Mouse (Mus musculus) Patski (cell line): Measurements from ENCODE around the gene Hoxa4. TPM values are rescaled to one million over a fixed set of nuclear protein-coding genes. Genes with fewer than 3 reads are reported as not detected.

Experiments
- ATAC-seq: fragments of 100-300 bp; one replicate; pipeline ENCODE4 v1.8.0; 2021
- CTCF ChIA-PET: fragments of 350-600 bp; sonication (Branson Sonifier 250); formaldehyde crosslinking; loops from one replicate; lab custom pipeline; 2022; ENCODE audit warnings: inconsistent platforms; lab: Charles Lee
- POLR2A ChIA-PET: fragments of 350-600 bp; sonication (Branson Sonifier 250); formaldehyde crosslinking; loops from one replicate; lab custom pipeline; 2022; ENCODE audit warnings: antibody characterized with exemption, inconsistent platforms; lab: Charles Lee
- DNase-seq: peaks from one replicate; pipeline ENCODE4 v3.0.0-alpha.2; 2011; ENCODE audit warnings: low read depth, low spot score
- H3K27me3 ChIP-seq: fragments of 371-371 bp; one replicate; pipeline ENCODE4 v1.5.1; 2021
- CTCF ChIP-seq: fragments of 100-300 bp; IDR thresholded peaks from one replicate; pipeline ENCODE4 v1.5.1; 2021
- in situ Hi-C: fragments of 300-500 bp; cut with MboI; formaldehyde crosslinking; loops from 3 replicates; pipeline ENCODE4 v1.11.1; 2018; ENCODE audit warnings: low pct_unique_long_range_greater_than_20kb, mixed read lengths
- polyA plus RNA-seq: library from polyadenylated mRNA; unstranded; gene quantifications from one replicate; pipeline ENCODE4 v1.2.3, GENCODE M21; 2021

Gene Hoxa4
- polyA plus RNA-seq, 1 experiment from 2014 or later = 2.5 TPM

DNA sequence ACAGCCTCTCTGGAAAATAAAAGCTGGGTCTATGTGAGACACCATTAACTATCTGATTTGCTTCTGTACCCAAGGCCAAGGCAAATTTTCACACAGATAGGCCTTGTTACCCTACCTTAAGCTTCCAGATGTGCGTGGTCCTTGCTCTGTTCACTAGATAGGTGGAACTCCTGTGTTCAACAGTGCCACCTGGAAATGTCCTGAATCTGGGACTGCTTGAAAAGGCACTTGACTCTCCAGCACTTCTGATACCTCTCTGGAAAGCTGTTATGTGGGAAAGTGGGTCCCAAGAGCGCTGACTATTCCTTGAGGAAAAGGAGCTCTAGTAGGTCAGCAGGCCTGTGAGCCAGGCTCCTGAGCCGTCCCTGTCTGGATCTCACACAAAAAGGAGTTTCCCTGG, 45.3 kb upstream of the Hoxa4 start:
- TF ChIP-seq CTCF = no peak
- ATAC-seq = no peak
- no peaks in the 10 kb centered on the region for H3K27me3 ChIP-seq
- DNase-seq = no peak
- in situ Hi-C loops = loop anchor here (25.0 kb wide), 1 partner anchor 1250 kb away; no protein-coding TSS in a partner anchor
- ChIA-PET POLR2A (interaction anchor here (1.0 to 37.4 kb wide), 4 partner anchors 2 to 233 kb away, joined by 3 to 778 read pairs (median 578); partner anchors contain the start of genes 5730596B20Rik, Gm28308, Hoxa10 and Hoxa11), CTCF (interaction anchor here (1.6 to 2.3 kb wide), 3 partner anchors 16 to 22 kb away, joined by 4 to 18 read pairs (median 11); partner anchors contain the start of genes Gm28308, Hoxa3 and Hoxa7)

- POLR2A ChIA-PET = interaction anchor here (21.2 to 37.4 kb wide), 3 partner anchors 3 to 58 kb away, joined by 378 to 778 read pairs (median 778); partner anchors contain the start of genes 5730596B20Rik, Gm28308, Hoxa10 and Hoxa11
- in situ Hi-C loops = loop anchor here (25.0 kb wide), 1 partner anchor 1249 kb away; no protein-coding TSS in a partner anchor
- CTCF ChIA-PET = interaction anchor here (0.9 to 2.3 kb wide), 6 partner anchors 9 to 61 kb away, joined by 3 to 18 read pairs (median 4); partner anchors contain the start of genes Gm28308, Hoxa11, Hoxa3 and Hoxa7
- ATAC-seq (no peak), DNase-seq (no peak)
- no peaks in the 10 kb centered on the region for H3K27me3 ChIP-seq
- TF ChIP-seq CTCF = no peak
Measured at GRCm38 (mm10) chr6:52235866-52236265, 44.3 kb upstream of the Hoxa4 start.

DNA sequence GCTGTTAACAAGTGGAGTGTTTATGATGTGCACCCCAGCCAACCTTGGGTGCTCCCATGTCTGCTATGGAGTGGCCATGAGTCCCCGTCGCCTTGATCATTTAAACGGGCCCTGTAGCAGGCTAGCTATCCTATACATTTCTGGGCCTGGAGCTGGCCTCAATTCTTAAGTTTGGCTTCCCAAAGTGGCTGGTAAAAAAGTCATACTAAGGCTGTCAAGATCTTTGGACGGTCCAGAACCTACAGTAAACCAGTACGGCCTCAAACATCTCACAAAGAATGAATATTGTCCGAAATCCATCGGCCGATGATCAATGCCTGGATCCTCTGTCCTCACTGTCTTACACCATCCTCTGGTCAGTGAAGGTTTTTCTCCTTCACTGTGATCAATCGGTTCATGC, 43.7 kb upstream of the Hoxa4 start:
- in situ Hi-C loops = loop anchor here (25.0 kb wide), 1 partner anchor 1248 kb away; no protein-coding TSS in a partner anchor
- TF ChIP-seq CTCF = no peak
- ATAC-seq = no peak
- ChIA-PET CTCF (interaction anchor here (0.9 to 2.3 kb wide), 4 partner anchors 10 to 60 kb away, joined by 3 to 11 read pairs (median 4); partner anchors contain the start of genes Gm28308, Hoxa11 and Hoxa3), POLR2A (interaction anchor here (21.2 to 37.4 kb wide), 3 partner anchors 4 to 58 kb away, joined by 378 to 778 read pairs (median 778); partner anchors contain the start of genes 5730596B20Rik, Gm28308, Hoxa10 and Hoxa11)
- H3K27me3 ChIP-seq = no peaks in the 10 kb centered on the region
- no peak for DNase-seq

- ChIA-PET POLR2A (interaction anchor here (1.9 to 37.4 kb wide), 4 partner anchors 4 to 73 kb away, joined by 8 to 778 read pairs (median 578); partner anchors contain the start of genes 5730596B20Rik, Gm28308, Hoxa10 and Hoxa11), CTCF (interaction anchor here (0.9 to 1.6 kb wide), 4 partner anchors 11 to 233 kb away, joined by 3 to 4 read pairs (median 3); partner anchors contain the start of gene Hoxa7)
- in situ Hi-C loops = loop anchor here (25.0 kb wide), 1 partner anchor 1247 kb away; no protein-coding TSS in a partner anchor
- no peaks in the 10 kb centered on the region for H3K27me3 ChIP-seq
- no peak for DNase-seq
- ATAC-seq = peak; percentile 10
- no peak for TF ChIP-seq CTCF
Measured at GRCm38 (mm10) chr6:52234428-52235140, 43.0 kb upstream of the Hoxa4 start.

DNA sequence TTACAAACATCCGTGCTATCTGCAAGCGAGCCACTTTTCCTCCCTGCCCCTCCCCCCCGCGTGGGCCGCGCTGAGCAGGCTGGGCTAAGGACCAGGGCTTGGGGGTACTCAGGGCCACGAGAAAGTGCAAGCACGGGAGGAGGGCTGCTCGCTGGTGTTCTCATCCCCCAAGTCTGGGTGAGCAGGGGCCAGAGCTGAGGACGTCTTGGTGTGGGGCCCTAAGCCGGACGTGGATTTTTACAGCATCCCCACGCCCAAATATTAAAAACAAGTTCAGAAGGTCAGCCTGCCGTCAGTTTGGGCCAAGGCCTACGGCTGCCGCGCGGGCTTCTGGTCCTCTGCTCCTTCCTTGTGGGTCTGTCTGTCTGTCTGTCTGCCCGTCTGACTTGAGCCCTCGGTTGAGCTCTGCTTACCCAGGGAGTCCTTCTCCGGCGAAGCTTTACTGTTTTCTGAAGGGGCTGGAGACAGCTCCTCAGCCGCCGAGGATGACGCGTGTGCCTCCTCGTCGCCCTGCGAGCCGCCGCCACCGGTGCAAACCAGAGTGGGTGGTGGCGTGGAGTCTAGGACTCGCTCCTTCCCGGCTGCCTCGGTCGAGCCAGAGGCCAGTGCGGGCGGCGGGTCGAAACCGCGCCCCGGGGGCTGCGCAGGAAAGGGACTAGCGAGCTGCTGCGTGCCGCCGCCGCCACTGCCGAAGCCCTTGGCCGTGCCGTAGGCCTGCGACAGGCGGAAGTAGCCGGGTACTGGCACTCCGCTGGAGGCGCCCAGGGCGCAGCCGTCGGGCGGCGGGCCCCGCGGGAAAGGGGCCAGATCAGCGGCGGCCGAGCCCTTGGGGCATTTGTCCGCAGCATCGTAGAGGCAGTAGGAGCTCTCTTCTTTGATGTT, 42.2 kb upstream of the Hoxa4 start:
- peak; percentile 31 for DNase-seq
- in situ Hi-C loops = loop anchor here (25.0 kb wide), 1 partner anchor 1246 kb away; no protein-coding TSS in a partner anchor
- POLR2A ChIA-PET = interaction anchor here (1.9 to 37.4 kb wide), 4 partner anchors 5 to 73 kb away, joined by 8 to 778 read pairs (median 578); partner anchors contain the start of genes 5730596B20Rik, Gm28308, Hoxa10 and Hoxa11
- no peaks in the 10 kb centered on the region for H3K27me3 ChIP-seq
- no peak for ATAC-seq
- CTCF ChIA-PET = interaction anchor here (0.6 to 1.6 kb wide), 5 partner anchors 10 to 232 kb away, joined by 3 to 8 read pairs (median 4); partner anchors contain the start of gene Hoxa7
- no peak for TF ChIP-seq CTCF

DNA sequence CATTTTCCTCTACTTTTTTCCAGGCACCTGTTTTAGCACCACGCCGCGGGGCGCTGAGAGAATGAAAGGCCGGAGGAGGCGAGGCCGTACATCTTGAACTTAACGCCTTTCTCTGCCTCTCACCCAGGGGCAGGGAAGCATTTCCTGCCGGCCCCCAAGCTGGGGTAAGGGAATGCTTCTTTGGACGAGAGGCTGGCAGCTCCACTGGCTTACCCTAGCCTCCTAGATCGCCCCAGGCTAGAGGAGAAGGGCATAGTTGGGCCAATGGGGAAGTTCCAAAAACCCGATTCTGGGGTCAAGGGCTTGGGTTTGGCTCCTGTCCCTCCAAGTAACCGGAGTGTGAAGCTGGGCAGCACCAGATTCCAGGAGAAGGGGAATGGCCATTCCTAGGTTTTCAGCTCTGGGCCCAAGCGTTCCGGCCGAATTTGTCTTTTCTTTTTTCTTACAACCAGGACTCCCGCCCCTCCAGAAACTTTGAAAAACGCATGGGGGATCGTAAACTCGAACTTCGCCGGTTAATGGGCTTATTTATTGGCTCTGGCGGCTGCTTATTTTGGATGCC, 41.5 kb upstream of the Hoxa4 start:
- in situ Hi-C loops = loop anchor here (25.0 kb wide), 1 partner anchor 1246 kb away; no protein-coding TSS in a partner anchor
- no peak for TF ChIP-seq CTCF
- DNase-seq (peak; percentile 17), ATAC-seq (no peak)
- ChIA-PET CTCF (interaction anchor here (0.6 to 1.6 kb wide), 5 partner anchors 9 to 231 kb away, joined by 3 to 8 read pairs (median 4); partner anchors contain the start of gene Hoxa7), POLR2A (interaction anchor here (0.6 to 37.4 kb wide), 6 partner anchors 6 to 610 kb away, joined by 4 to 778 read pairs (median 193); partner anchors contain the start of genes 5730596B20Rik, Gm28308, Hoxa10 and Hoxa11)
- no peaks in the 10 kb centered on the region for H3K27me3 ChIP-seq

- H3K27me3 ChIP-seq = no peaks in the 10 kb centered on the region
- ChIA-PET CTCF (interaction anchor here (1.0 to 4.3 kb wide), 5 partner anchors 9 to 14 kb away, joined by 4 to 23 read pairs (median 6); partner anchors contain the start of gene Hoxa7), POLR2A (interaction anchor here (0.6 to 37.4 kb wide), 6 partner anchors 6 to 611 kb away, joined by 4 to 778 read pairs (median 193); partner anchors contain the start of genes 5730596B20Rik, Gm28308, Hoxa10 and Hoxa11)
- ATAC-seq (no peak), DNase-seq (peak; percentile 20)
- no peak for TF ChIP-seq CTCF
- in situ Hi-C loops = loop anchor here (25.0 kb wide), 1 partner anchor 1245 kb away; no protein-coding TSS in a partner anchor
Measured at GRCm38 (mm10) chr6:52232568-52232965, 41.0 kb upstream of the Hoxa4 start.

- H3K27me3 ChIP-seq = no peaks in the 10 kb centered on the region
- in situ Hi-C loops = loop anchor here (25.0 kb wide), 1 partner anchor 1245 kb away; no protein-coding TSS in a partner anchor
- ChIA-PET CTCF (interaction anchor here (1.4 to 4.3 kb wide), 6 partner anchors 7 to 17 kb away, joined by 4 to 23 read pairs (median 6); partner anchors contain the start of genes Hoxa10 and Hoxa11), POLR2A (interaction anchor here (0.6 to 37.4 kb wide), 6 partner anchors 7 to 848 kb away, joined by 4 to 778 read pairs (median 191); partner anchors contain the start of genes 5730596B20Rik, Gm28308, Hoxa10 and Hoxa11)
- no peak for TF ChIP-seq CTCF
- peak; percentile 25 for DNase-seq
- no peak for ATAC-seq
Measured at GRCm38 (mm10) chr6:52231885-52232567, 40.5 kb upstream of the Hoxa4 start.
